Mouse (Mus musculus) ES-E14 (cell line): Measurements from ENCODE around the gene 4930524B15Rik.

Experiments
- CHD2 ChIP-seq: IDR thresholded peaks from 2 replicates; pipeline ENCODE4 v1.6.1; 2014; ENCODE audit warnings: mild to moderate bottlenecking, low read depth, low read length, inconsistent platforms
- HCFC1 ChIP-seq: IDR thresholded peaks from 2 replicates; pipeline ENCODE4 v1.6.1; 2012; ENCODE audit warnings: low read length, inconsistent platforms, borderline replicate concordance; ENCODE audit not compliant: insufficient read depth
- MAFK ChIP-seq: IDR thresholded peaks from 2 replicates; pipeline ENCODE4 v1.6.1; 2014; ENCODE audit warnings: mild to moderate bottlenecking, low read depth, low read length, inconsistent platforms; ENCODE audit not compliant: insufficient read depth
- ZC3H11A ChIP-seq: IDR thresholded peaks from 2 replicates; pipeline ENCODE4 v1.6.1; 2012; ENCODE audit warnings: low read depth, mild to moderate bottlenecking, inconsistent platforms, low read length, borderline replicate concordance

DNA sequence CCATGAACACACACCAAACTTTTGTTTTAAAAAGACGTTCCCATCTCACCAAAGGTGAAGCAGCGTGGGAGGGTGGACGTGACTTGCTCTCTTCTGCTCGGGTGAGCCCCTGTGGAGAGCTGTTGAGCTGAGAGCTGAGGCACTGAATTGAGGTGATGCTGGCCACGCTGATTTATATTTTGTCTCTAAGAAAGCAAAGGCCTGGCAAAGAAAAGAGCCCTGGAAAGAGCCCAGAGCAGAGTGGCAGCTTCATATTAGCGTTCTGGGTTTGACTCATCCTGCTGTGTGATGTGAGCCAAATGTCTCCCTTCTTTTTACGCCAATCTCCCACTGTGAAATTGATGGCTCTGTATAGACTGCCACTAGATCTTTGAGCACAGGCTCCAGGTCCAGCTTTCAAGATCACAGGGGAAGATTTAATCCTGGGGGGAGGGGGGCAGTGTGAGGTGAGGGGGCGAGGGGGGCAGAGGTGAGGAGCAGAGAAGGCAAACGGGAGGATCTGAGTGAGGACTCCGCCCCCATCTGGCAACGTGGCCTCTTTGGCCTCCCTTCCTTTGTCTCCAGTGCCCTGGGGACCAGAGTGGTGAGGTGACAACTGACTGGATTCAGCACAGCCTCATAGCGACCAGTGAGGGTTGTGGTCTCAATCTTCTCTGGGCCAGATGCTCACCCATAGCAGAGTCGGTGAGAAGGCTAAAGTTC is 44.7 kb downstream of the 4930524B15Rik start:
- no peak for TF ChIP-seq ZC3H11A
- TF ChIP-seq MAFK, result no peak
- TF ChIP-seq HCFC1, result no peak
- no peak for TF ChIP-seq CHD2
